Mouse (Mus musculus) lung, adult 2 months (tissue): ENCODE results near the gene Serpinb2.

Experiments
- CTCF ChIP-seq: fragments of 200-500 bp; IDR thresholded peaks from 2 replicates; pipeline ENCODE4 v1.5.1; 2011; ENCODE audit warnings: mild to moderate bottlenecking, low read length, control low read depth; ENCODE audit not compliant: insufficient read depth
- POLR2A ChIP-seq: fragments of 200-500 bp; IDR thresholded peaks from 2 replicates; pipeline ENCODE4 v1.6.1; 2011; ENCODE audit warnings: low read depth, mild to moderate bottlenecking, control low read depth, low read length, borderline replicate concordance; ENCODE audit errors: extremely low read depth

- TF ChIP-seq POLR2A (no peak), CTCF (no peak)
These were observed 66.3 kb downstream of the Serpinb2 start for GRCm38 (mm10) chr1:107577514-107577913.
